Mouse (Mus musculus) ES-E14 (cell line): Measurements from ENCODE around the gene Unc13b. TPM values are rescaled to one million over a fixed set of nuclear protein-coding genes. Genes with fewer than 3 reads are reported as not detected.

ENCODE experiments used
- DNase-seq: peaks from one replicate; pipeline ENCODE4 v3.0.0-alpha.2; 2013; ENCODE audit warnings: low read depth, low spot score
- H3K27ac ChIP-seq: 2 replicates; pipeline ENCODE4 v1.5.1; 2012; ENCODE audit warnings: low read depth, mild to moderate bottlenecking, low read length, moderate library complexity, mixed read lengths; ENCODE audit not compliant: poor library complexity, insufficient read depth, severe bottlenecking
- H3K36me3 ChIP-seq: 2 replicates; pipeline ENCODE4 v1.6.1; 2012; ENCODE audit warnings: mild to moderate bottlenecking, low read length, moderate library complexity, mixed read lengths; ENCODE audit not compliant: control insufficient read depth, poor library complexity, insufficient read depth, severe bottlenecking
- H3K4me1 ChIP-seq, 2 experiments: fragments of 150-350 bp in 1 of 2; sonication (generic) in 1 of 2; 2 replicates each; pipeline ENCODE4 v1.6.1; 2012; ENCODE audit warnings: low read length in 2 of 2, mild to moderate bottlenecking in 1 of 2, mixed read lengths in 1 of 2; ENCODE audit not compliant: control insufficient read depth in 2 of 2, insufficient read depth in 2 of 2, poor library complexity in 1 of 2
- H3K4me3 ChIP-seq, 2 experiments: fragments of 150-350 bp in 1 of 2; sonication (generic) in 1 of 2; 2 replicates each; pipeline ENCODE4 v1.5.1; 2012; ENCODE audit warnings: low read length in 2 of 2, low read depth in 1 of 2, mild to moderate bottlenecking in 1 of 2, mixed read lengths in 1 of 2; ENCODE audit not compliant: insufficient read depth in 1 of 2, poor library complexity in 1 of 2, severe bottlenecking in 1 of 2
- H3K9ac ChIP-seq: 2 replicates; pipeline ENCODE4 v1.6.1; 2012; ENCODE audit warnings: low read depth, mild to moderate bottlenecking, low read length, mixed read lengths; ENCODE audit not compliant: poor library complexity, insufficient read depth, severe bottlenecking
- H3K9me3 ChIP-seq: fragments of 150-350 bp; sonication (generic); 2 replicates; pipeline ENCODE4 v1.6.1; 2012; ENCODE audit warnings: low read depth, mild to moderate bottlenecking, low read length; ENCODE audit not compliant: control insufficient read depth, insufficient read depth
- CHD2 ChIP-seq: IDR thresholded peaks from 2 replicates; pipeline ENCODE4 v1.6.1; 2014; ENCODE audit warnings: mild to moderate bottlenecking, low read depth, low read length, inconsistent platforms
- HCFC1 ChIP-seq: IDR thresholded peaks from 2 replicates; pipeline ENCODE4 v1.6.1; 2012; ENCODE audit warnings: low read length, inconsistent platforms, borderline replicate concordance; ENCODE audit not compliant: insufficient read depth
- MAFK ChIP-seq: IDR thresholded peaks from 2 replicates; pipeline ENCODE4 v1.6.1; 2014; ENCODE audit warnings: mild to moderate bottlenecking, low read depth, low read length, inconsistent platforms; ENCODE audit not compliant: insufficient read depth
- ZC3H11A ChIP-seq: IDR thresholded peaks from 2 replicates; pipeline ENCODE4 v1.6.1; 2012; ENCODE audit warnings: low read depth, mild to moderate bottlenecking, inconsistent platforms, low read length, borderline replicate concordance
- ZNF384 ChIP-seq: IDR thresholded peaks from 2 replicates; pipeline ENCODE4 v1.6.1; 2012; ENCODE audit warnings: low read depth, low read length, inconsistent platforms
- in situ Hi-C, 2 experiments: fragments of 600-800 bp; cut with MboI; formaldehyde crosslinking; loops; one replicate each; pipeline ENCODE4 v1.15.1; 2025; ENCODE audit warnings: low sequenced_read_pairs in 2 of 2, inconsistent platforms in 1 of 2; ENCODE audit not compliant: unreplicated experiment in 2 of 2
- total RNA-seq: library from RNA; depleted of rRNA; stranded (reverse); fragments of 300-350 nt; gene quantifications from 2 replicates; pipeline ENCODE4 v1.2.3, GENCODE M21; 2012

Unc13b gene
- total RNA-seq, 1 experiment = 13.3 TPM

DNA sequence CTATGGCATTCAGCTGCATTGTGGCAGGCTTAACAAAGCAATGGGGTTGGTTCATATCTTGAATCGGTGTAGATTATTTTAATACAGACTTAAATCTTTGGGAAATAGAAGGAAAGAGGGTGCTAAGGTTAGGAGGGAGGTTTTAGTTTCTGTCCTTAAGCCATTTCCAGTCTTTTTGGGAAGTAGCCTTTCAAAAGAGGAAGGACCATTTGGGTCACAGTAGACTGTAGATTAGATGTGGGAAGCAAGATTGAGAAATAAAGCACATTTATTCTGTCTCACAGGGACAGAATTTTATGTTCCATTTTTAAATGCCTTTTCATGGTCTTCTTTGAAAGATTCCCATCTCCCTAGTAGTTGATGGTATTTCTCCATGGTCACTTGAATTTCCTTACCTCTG is 159.2 kb downstream of the Unc13b start:
- DNase-seq = no peak
- in situ Hi-C loops = no loop called here
- H3K9me3 ChIP-seq = no peaks in the 10 kb centered on the region
- H3K4me1 ChIP-seq = 0 out of 4 replicates have a peak, but pooled peaks cover 0 to 2% of the 10 kb centered on the region in 2 experiments
- H3K4me3 ChIP-seq = no peak overlapping the region
- H3K36me3 ChIP-seq = no peaks in the 10 kb centered on the region
- H3K9ac ChIP-seq = no peak overlapping the region
- TF ChIP-seq HCFC1 (no peak), ZNF384 (no peak), MAFK (no peak), CHD2 (no peak), ZC3H11A (no peak)
- no peak overlapping the region for H3K27ac ChIP-seq

DNA sequence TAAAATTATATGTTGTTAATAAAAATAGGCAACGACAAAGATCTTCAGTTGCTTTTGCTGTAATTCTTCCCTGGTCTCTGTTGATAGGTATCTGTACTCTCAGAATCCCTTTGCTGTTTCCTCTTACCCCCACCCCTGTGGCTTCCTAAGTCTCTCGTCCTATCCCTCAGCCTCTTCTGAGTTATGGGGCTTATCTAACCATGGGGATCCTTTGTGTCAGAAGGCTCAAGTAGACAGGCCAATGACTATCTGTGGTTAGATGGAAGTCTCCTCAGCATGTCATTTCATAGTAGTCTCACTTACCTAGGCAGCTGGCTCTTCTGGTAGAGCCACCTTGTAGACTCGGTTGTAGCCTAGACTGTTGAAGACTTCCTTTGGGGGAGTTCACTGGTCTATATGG is 173.1 kb downstream of the Unc13b start:
- H3K4me1 ChIP-seq = no peaks in the 10 kb centered on the region
- no peak overlapping the region for H3K9ac ChIP-seq
- peaks cover 2% of the 10 kb centered on the region; the same call in 1 of the 2 replicates for H3K36me3 ChIP-seq
- H3K4me3 ChIP-seq = no peak overlapping the region
- TF ChIP-seq ZNF384 (no peak), HCFC1 (no peak), MAFK (no peak), CHD2 (no peak), ZC3H11A (no peak)
- no peak for DNase-seq
- no peak overlapping the region for H3K27ac ChIP-seq
- in situ Hi-C loops = no loop called here
- H3K9me3 ChIP-seq = no peaks in the 10 kb centered on the region

DNA sequence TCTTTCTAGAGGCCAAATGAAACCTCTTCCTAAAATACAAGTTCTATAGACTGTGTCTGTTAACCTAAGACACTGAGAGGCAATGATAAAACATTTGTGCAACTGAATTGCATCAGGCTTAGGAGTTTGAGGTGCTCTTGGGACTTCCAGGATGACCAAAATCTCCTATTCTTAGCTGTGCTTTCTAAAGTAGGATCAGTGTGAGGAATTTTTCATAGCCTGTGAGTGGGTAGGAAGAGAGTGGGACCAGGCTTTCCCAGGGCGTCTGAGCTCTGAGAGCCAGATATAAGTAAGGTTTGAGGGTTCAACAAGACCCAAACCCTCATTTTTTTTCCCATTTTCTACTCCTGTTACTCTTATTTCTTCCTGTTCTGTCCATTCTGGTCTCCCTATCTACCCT is 174.2 kb downstream of the Unc13b start:
- TF ChIP-seq ZNF384 (no peak), HCFC1 (no peak), ZC3H11A (no peak), MAFK (no peak), CHD2 (no peak)
- DNase-seq = no peak
- no peaks in the 10 kb centered on the region for H3K4me1 ChIP-seq
- in situ Hi-C loops = no loop called here
- no peak overlapping the region for H3K9ac ChIP-seq
- no peak overlapping the region for H3K27ac ChIP-seq
- H3K4me3 ChIP-seq = no peak overlapping the region
- H3K36me3 ChIP-seq = peaks cover 2% of the 10 kb centered on the region; the same call in 1 of the 2 replicates
- no peaks in the 10 kb centered on the region for H3K9me3 ChIP-seq

GRCm38 (mm10) chr4:43233489-43233888 is 174.7 kb downstream of the Unc13b start:
- Histone ChIP-seq H3K4me3 (no peak overlapping the region), H3K4me1 (no peaks in the 10 kb centered on the region), H3K36me3 (peaks cover 2% of the 10 kb centered on the region; the same call in 1 of the 2 replicates), H3K27ac (no peak overlapping the region), H3K9ac (no peak overlapping the region), H3K9me3 (no peaks in the 10 kb centered on the region)
- in situ Hi-C loops = no loop called here
- no peak for TF ChIP-seq CHD2
- TF ChIP-seq ZC3H11A = no peak
- TF ChIP-seq MAFK = no peak
- no peak for TF ChIP-seq HCFC1
- TF ChIP-seq ZNF384 = no peak
- DNase-seq = no peak

GRCm38 (mm10) chr4:43236898-43237297 is 178.1 kb downstream of the Unc13b start:
- no peak for DNase-seq
- H3K4me1 ChIP-seq = no peaks in the 10 kb centered on the region
- H3K4me3 ChIP-seq = no peak overlapping the region
- H3K36me3 ChIP-seq = peaks cover 2% of the 10 kb centered on the region; the same call in 1 of the 2 replicates
- in situ Hi-C loops = no loop called here
- no peak overlapping the region for H3K27ac ChIP-seq
- H3K9me3 ChIP-seq = no peaks in the 10 kb centered on the region
- no peak for TF ChIP-seq ZNF384
- no peak overlapping the region for H3K9ac ChIP-seq
